Mouse (Mus musculus) hindbrain, embryonic 16.5 days (tissue): ENCODE data around the gene Trdn. TPM values are rescaled to one million over a fixed set of nuclear protein-coding genes. Genes with fewer than 3 reads are reported as not detected.

Experiments used
- ATAC-seq: fragments of 200-750 bp; cut with Nextera tagmentation; 2 replicates; pipeline ENCODE4 v1.8.0; 2017; ENCODE audit warnings: moderate TSS enrichment, moderate library complexity
- H3K27ac ChIP-seq: fragments of 300-500 bp; sonication (generic); 2 replicates; pipeline ENCODE4 v1.5.1; 2014; ENCODE audit warnings: low read depth, mild to moderate bottlenecking, control low read depth, low read length, moderate library complexity
- H3K27me3 ChIP-seq: fragments of 300-500 bp; sonication (generic); replicated peaks from 2 replicates; pipeline ENCODE4 v1.6.1; 2014; ENCODE audit warnings: low read length; ENCODE audit not compliant: control insufficient read depth, insufficient read depth
- H3K36me3 ChIP-seq: fragments of 300-500 bp; sonication (generic); 2 replicates; pipeline ENCODE4 v1.6.1; 2014; ENCODE audit warnings: mild to moderate bottlenecking, low read length, moderate library complexity, mixed read lengths; ENCODE audit not compliant: control insufficient read depth, insufficient read depth
- H3K4me1 ChIP-seq: fragments of 300-500 bp; sonication (generic); 2 replicates; pipeline ENCODE4 v1.6.1; 2014; ENCODE audit warnings: low read depth, low read length; ENCODE audit not compliant: control insufficient read depth, insufficient read depth
- H3K4me2 ChIP-seq: fragments of 300-500 bp; sonication (generic); 2 replicates; pipeline ENCODE4 v1.6.1; 2014; ENCODE audit warnings: mild to moderate bottlenecking, low read length, control low read depth, moderate library complexity
- H3K4me3 ChIP-seq: fragments of 300-500 bp; sonication (generic); 2 replicates; pipeline ENCODE4 v1.5.1; 2014; ENCODE audit warnings: mild to moderate bottlenecking, low read length, control low read depth, moderate library complexity
- H3K9ac ChIP-seq: fragments of 300-500 bp; sonication (generic); 2 replicates; pipeline ENCODE4 v1.6.1; 2014; ENCODE audit warnings: low read depth, mild to moderate bottlenecking, control low read depth, low read length, moderate library complexity
- H3K9me3 ChIP-seq: fragments of 300-500 bp; sonication (generic); 2 replicates; pipeline ENCODE4 v1.6.1; 2014; ENCODE audit warnings: mild to moderate bottlenecking, low read length, moderate library complexity; ENCODE audit not compliant: control insufficient read depth
- WGBS: fragments of 180-500 bp; shearing (Covaris S2); extraction: QIAGEN DNeasy Blood & Tissue Kit; methylation state at CpG from one replicate; pipeline ENCODE4 v1.1.7; 2014; 5-methylcytosine and 5-hydroxymethylcytosine counted together
- polyA plus RNA-seq: library from polyadenylated mRNA; unstranded; fragments of >200 nt; fragmentation: Nextera tagmentation; extraction: Ambion mirVana; gene quantifications from 2 replicates; pipeline ENCODE4 v1.2.1, GENCODE M21; 2015

Gene Trdn
- polyA plus RNA-seq, 1 experiment from 2014 or later: not detected

GRCm38 (mm10) chr10:33256202-33256601 lies 175.8 kb downstream of the Trdn start:
- H3K9ac ChIP-seq: no peak overlapping the region
- H3K4me2 ChIP-seq: no peak overlapping the region
- H3K4me3 ChIP-seq: no peak overlapping the region
- H3K27me3 ChIP-seq: no peaks in the 10 kb centered on the region
- WGBS: 68% methylated on average over 1 of the region's 1 CpGs
- no peak for ATAC-seq
- H3K36me3 ChIP-seq: no peaks in the 10 kb centered on the region
- H3K4me1 ChIP-seq: no peaks in the 10 kb centered on the region
- H3K9me3 ChIP-seq: no peaks in the 10 kb centered on the region
- no peak overlapping the region for H3K27ac ChIP-seq

- no peak overlapping the region for H3K4me3 ChIP-seq
- no peaks in the 10 kb centered on the region for H3K9me3 ChIP-seq
- ATAC-seq: no peak
- no peaks in the 10 kb centered on the region for H3K27me3 ChIP-seq
- H3K9ac ChIP-seq: no peak overlapping the region
- H3K27ac ChIP-seq: no peak overlapping the region
- H3K4me1 ChIP-seq: no peaks in the 10 kb centered on the region
- no peak overlapping the region for H3K4me2 ChIP-seq
- WGBS: 26% methylated on average over 2 of the region's 2 CpGs
- no peaks in the 10 kb centered on the region for H3K36me3 ChIP-seq
Measured at GRCm38 (mm10) chr10:33304982-33305381, 224.6 kb downstream of the Trdn start.

GRCm38 (mm10) chr10:33353026-33353425 lies 272.7 kb downstream of the Trdn start:
- Histone ChIP-seq H3K4me2 (no peak overlapping the region), H3K36me3 (no peaks in the 10 kb centered on the region), H3K9ac (no peak overlapping the region), H3K4me3 (no peak overlapping the region), H3K27ac (no peak overlapping the region), H3K9me3 (no peaks in the 10 kb centered on the region), H3K4me1 (no peaks in the 10 kb centered on the region), H3K27me3 (no peaks in the 10 kb centered on the region)
- WGBS: 91% methylated on average over 1 of the region's 1 CpGs
- no peak for ATAC-seq

- H3K4me2 ChIP-seq: no peak overlapping the region
- H3K4me1 ChIP-seq: no peaks in the 10 kb centered on the region
- H3K27ac ChIP-seq: no peak overlapping the region
- H3K27me3 ChIP-seq: no peaks in the 10 kb centered on the region
- no peak overlapping the region for H3K9ac ChIP-seq
- ATAC-seq: no peak
- no peak overlapping the region for H3K4me3 ChIP-seq
- no peaks in the 10 kb centered on the region for H3K36me3 ChIP-seq
- H3K9me3 ChIP-seq: no peaks in the 10 kb centered on the region
Measured at GRCm38 (mm10) chr10:33366521-33366920, 286.2 kb downstream of the Trdn start.

GRCm38 (mm10) chr10:33370534-33370933 lies 290.2 kb downstream of the Trdn start:
- Histone ChIP-seq H3K4me1 (no peaks in the 10 kb centered on the region), H3K4me3 (no peak overlapping the region), H3K4me2 (no peak overlapping the region), H3K27ac (no peak overlapping the region), H3K27me3 (no peaks in the 10 kb centered on the region), H3K9ac (no peak overlapping the region), H3K9me3 (no peaks in the 10 kb centered on the region), H3K36me3 (no peaks in the 10 kb centered on the region)
- no peak for ATAC-seq
- 81% methylated on average over 2 of the region's 2 CpGs for WGBS

- H3K36me3 ChIP-seq: no peaks in the 10 kb centered on the region
- no peak overlapping the region for H3K9ac ChIP-seq
- ATAC-seq: no peak
- no peaks in the 10 kb centered on the region for H3K9me3 ChIP-seq
- no peak overlapping the region for H3K27ac ChIP-seq
- H3K4me3 ChIP-seq: no peak overlapping the region
- H3K4me1 ChIP-seq: no peaks in the 10 kb centered on the region
- no peak overlapping the region for H3K4me2 ChIP-seq
- WGBS: 70% methylated on average over 2 of the region's 2 CpGs
- no peaks in the 10 kb centered on the region for H3K27me3 ChIP-seq
Measured at GRCm38 (mm10) chr10:33375474-33376029, 295.2 kb downstream of the Trdn start.

Other genes starting within 250 kb of the Trdn start
- 10.9 and 12.1 TPM in 2 replicates for gene Nkain2, start 190.1 kb upstream of the Trdn start, polyA plus RNA-seq